12 mouse cellular contexts compared by ENCODE assay signal in the genomic region with DNA sequence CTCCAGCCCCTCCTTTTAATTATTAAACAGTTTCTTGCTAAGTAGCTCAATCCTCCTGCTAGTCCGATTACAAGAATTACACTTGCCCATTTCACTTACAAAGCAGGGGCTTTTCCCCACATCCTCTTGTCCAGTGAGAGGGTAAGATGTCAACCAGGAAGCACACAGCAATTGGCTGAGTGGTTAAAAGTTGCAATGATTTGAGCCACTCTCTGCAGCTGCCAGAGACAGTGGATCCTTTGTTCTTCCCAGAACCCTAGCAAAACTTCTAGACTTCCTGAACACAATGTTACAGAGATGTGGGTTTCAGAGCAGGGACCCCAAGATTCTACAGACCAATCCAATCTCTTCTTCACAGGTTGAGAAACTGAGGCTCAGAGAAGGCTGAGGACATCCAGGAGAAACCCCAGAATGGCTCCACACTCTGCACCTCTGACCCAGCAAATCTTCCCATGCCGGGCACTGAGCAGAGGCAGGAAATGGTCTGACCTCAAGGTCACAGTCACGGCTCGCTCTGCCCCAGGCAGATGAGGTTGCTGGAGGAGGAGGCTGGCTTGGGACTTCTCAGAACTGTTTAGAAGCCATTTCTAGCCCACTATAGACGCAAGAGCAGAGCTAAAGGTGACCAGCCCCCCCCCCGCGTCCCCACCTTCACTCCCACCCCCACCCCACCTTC.
A peak's percentile ranks its signal among the peaks of the same experiment; 100 is the strongest.
DNase-seq lines count a peak whose midpoint lies in the region; ATAC-seq and TF ChIP-seq lines count a peak whose summit lies in the region.
"Had no signal": no experiment of that assay in that cellular context is flagged by ENCODE, and none has a peak within 500 bp of the region (broad histone marks: within the 10 kb centered on the region; RNA-seq: fewer than 3 reads in every experiment).

No protein-coding gene starts in this region.

- peak overlapping the region; percentile 55; the same call in 1 of the 2 replicates for H3K27ac ChIP-seq in kidney, embryonic 14.5 days (ENCODE audit: low read depth, low read length)
- no peak overlapping the region for H3K27ac ChIP-seq in embryonic facial prominence, embryonic 11.5 days (replicated peaks; ENCODE audit: low read depth, low read length)
- H3K27ac ChIP-seq in hindbrain, postnatal 0 days: no peak overlapping the region

- no peaks in the 10 kb centered on the region for H3K9me3 ChIP-seq in kidney, embryonic 14.5 days (ENCODE audit: control insufficient read depth, low read length)
- no peaks in the 10 kb centered on the region for H3K9me3 ChIP-seq in embryonic facial prominence, embryonic 11.5 days (replicated peaks; ENCODE audit: control insufficient read depth, low read length)
- H3K9me3 ChIP-seq in hindbrain, postnatal 0 days (ENCODE audit: low read length): no peaks in the 10 kb centered on the region
- H3K9me3 ChIP-seq: heart, embryonic 12.5 days had no signal

- WGBS in kidney, embryonic 14.5 days: 25% methylated on average over 7 of the region's 7 CpGs
- WGBS in embryonic facial prominence, embryonic 11.5 days: 30% methylated on average over 7 of the region's 7 CpGs
- 63% methylated on average over 7 of the region's 7 CpGs for WGBS in hindbrain, postnatal 0 days

- H3K4me2 ChIP-seq in kidney, embryonic 14.5 days (replicated peaks; ENCODE audit: low read depth, low read length): no peak overlapping the region
- no peak overlapping the region for H3K4me2 ChIP-seq in embryonic facial prominence, embryonic 11.5 days (ENCODE audit: low read depth, low read length)
- no peak overlapping the region for H3K4me2 ChIP-seq in hindbrain, postnatal 0 days (ENCODE audit: low read depth, low read length)
- H3K4me2 ChIP-seq: heart, embryonic 12.5 days had no signal

- no peak for TF ChIP-seq CTCF in hindbrain, postnatal 0 days (IDR thresholded peaks at IDR 0.05; ENCODE audit: low read depth)

- peak; percentile 47; the same call in 1 of the 2 replicates for ATAC-seq in kidney, embryonic 14.5 days (ENCODE audit: low FRiP score, low TSS enrichment)
- ATAC-seq in embryonic facial prominence, embryonic 11.5 days (replicated peaks; ENCODE audit: insufficient number of reproducible peaks, low FRiP score, low TSS enrichment, low read depth): no peak
- ATAC-seq in hindbrain, postnatal 0 days: no peak
- ATAC-seq: inflammation-experienced regulatory T-cells, adult 6 months had no signal

- no peaks in the 10 kb centered on the region for H3K27me3 ChIP-seq in kidney, embryonic 14.5 days (ENCODE audit: control insufficient read depth, insufficient read depth, low read length)
- H3K27me3 ChIP-seq in embryonic facial prominence, embryonic 11.5 days (ENCODE audit: control insufficient read depth, insufficient read depth, low read length): no peaks in the 10 kb centered on the region
- no peaks in the 10 kb centered on the region for H3K27me3 ChIP-seq in hindbrain, postnatal 0 days (ENCODE audit: insufficient read depth, low read length)

- peaks cover 24% of the 10 kb centered on the region for H3K4me1 ChIP-seq in kidney, embryonic 14.5 days (ENCODE audit: control insufficient read depth, insufficient read depth, low read length)
- no peaks in the 10 kb centered on the region for H3K4me1 ChIP-seq in embryonic facial prominence, embryonic 11.5 days (ENCODE audit: control insufficient read depth, insufficient read depth, low read length)
- H3K4me1 ChIP-seq in hindbrain, postnatal 0 days (ENCODE audit: insufficient read depth, low read length): no peaks in the 10 kb centered on the region
- H3K4me1 ChIP-seq: heart, embryonic 12.5 days had no signal

- H3K36me3 ChIP-seq in kidney, embryonic 14.5 days (ENCODE audit: control insufficient read depth, insufficient read depth, low read length): peaks cover 3% of the 10 kb centered on the region; the same call in 1 of the 2 replicates
- no peaks in the 10 kb centered on the region for H3K36me3 ChIP-seq in embryonic facial prominence, embryonic 11.5 days (replicated peaks; ENCODE audit: control insufficient read depth, insufficient read depth, low read depth, low read length)
- H3K36me3 ChIP-seq in hindbrain, postnatal 0 days (ENCODE audit: insufficient read depth, low read length): no peaks in the 10 kb centered on the region
- H3K36me3 ChIP-seq: heart, embryonic 12.5 days had no signal

- DNase-seq in kidney, adult 8-10 months: no peak
- DNase-seq in 416B (ENCODE audit: low read depth): peak; percentile 67
- DNase-seq in embryonic facial prominence, embryonic 11.5 days (ENCODE audit: low spot score): peak; percentile 39
- peak; percentile 17 to 28 for DNase-seq in kidney, postnatal 36 days
- DNase-seq in spleen, adult 12 weeks (ENCODE audit: low spot score): no peak
- DNase-seq in left cerebral cortex, postnatal 25 days (ENCODE audit: low spot score in 2 of 2): no peak
- DNase-seq in hindbrain, postnatal 0 days (ENCODE audit: low spot score): no peak
- DNase-seq: adrenal gland, postnatal 36 days; cerebellum, adult 11 months had no signal

- H3K4me3 ChIP-seq in kidney, embryonic 14.5 days (ENCODE audit: low read length): no peak overlapping the region
- no peak overlapping the region for H3K4me3 ChIP-seq in embryonic facial prominence, embryonic 11.5 days (ENCODE audit: low read depth, low read length)
- H3K4me3 ChIP-seq in hindbrain, postnatal 0 days (ENCODE audit: low read length): no peak overlapping the region
- H3K4me3 ChIP-seq: heart, embryonic 12.5 days had no signal

- intact Hi-C loops in left cerebral cortex, postnatal 25 days (cut with DNase I): no loop called here

- no peak overlapping the region; the same call in 1 of the 2 replicates for H3K9ac ChIP-seq in kidney, embryonic 14.5 days (ENCODE audit: low read depth, low read length)
- H3K9ac ChIP-seq in embryonic facial prominence, embryonic 11.5 days (replicated peaks; ENCODE audit: low read length): no peak overlapping the region
- H3K9ac ChIP-seq in hindbrain, postnatal 0 days (replicated peaks; ENCODE audit: low read length): no peak overlapping the region
- H3K9ac ChIP-seq: heart, embryonic 12.5 days had no signal

Comparison
In these comparisons a context has a peak if more than half of its experiments do, and no peak if none do; other contexts are left out.
1. DNase-seq: peak in 416B (single experiment), embryonic facial prominence, embryonic 11.5 days (single experiment) and kidney, postnatal 36 days (2 of 2); none in kidney, adult 8-10 months (0 of 2), spleen, adult 12 weeks (single experiment), left cerebral cortex, postnatal 25 days (0 of 2) and hindbrain, postnatal 0 days (single experiment).